Mouse (Mus musculus) midbrain, embryonic 14.5 days (tissue): ENCODE results near the gene Zfp626. TPM values are rescaled to one million over a fixed set of nuclear protein-coding genes. Genes with fewer than 3 reads are reported as not detected.
"Not testable (repeated sequence)": the region's sequence is repeated elsewhere in the genome, so short reads cannot be mapped to it uniquely, and the experiment has no call there.

ENCODE experiments used
- ATAC-seq: fragments of 200-750 bp; cut with Nextera tagmentation; 2 replicates; pipeline ENCODE4 v1.8.0; 2017; ENCODE audit warnings: moderate number of reproducible peaks, moderate library complexity; ENCODE audit not compliant: low FRiP score, low TSS enrichment
- DNase-seq: peaks from one replicate; pipeline ENCODE4 v3.0.0-alpha.2; 2015
- H3K27ac ChIP-seq: fragments of 300-500 bp; sonication (generic); replicated peaks from 2 replicates; pipeline ENCODE4 v1.5.1; 2014; ENCODE audit warnings: mild to moderate bottlenecking, low read depth, low read length, moderate library complexity
- H3K27me3 ChIP-seq: fragments of 300-500 bp; sonication (generic); 2 replicates; pipeline ENCODE4 v1.6.1; 2014; ENCODE audit warnings: low read length, control low read depth, mixed read lengths; ENCODE audit not compliant: control insufficient read depth, insufficient read depth
- H3K36me3 ChIP-seq: fragments of 300-500 bp; sonication (generic); 2 replicates; pipeline ENCODE4 v1.6.1; 2014; ENCODE audit warnings: low read length, control low read depth; ENCODE audit not compliant: control insufficient read depth, insufficient read depth
- H3K4me1 ChIP-seq: fragments of 300-500 bp; sonication (generic); 2 replicates; pipeline ENCODE4 v1.6.1; 2014; ENCODE audit warnings: mild to moderate bottlenecking, antibody characterized with exemption, low read length, control low read depth; ENCODE audit not compliant: control insufficient read depth, insufficient read depth
- H3K4me2 ChIP-seq: fragments of 300-500 bp; sonication (generic); 2 replicates; pipeline ENCODE4 v1.6.1; 2014; ENCODE audit warnings: mild to moderate bottlenecking, low read length, moderate library complexity
- H3K4me3 ChIP-seq: fragments of 300-500 bp; sonication (generic); replicated peaks from 2 replicates; pipeline ENCODE4 v1.5.1; 2014; ENCODE audit warnings: low read depth, low read length
- H3K9ac ChIP-seq: fragments of 300-500 bp; sonication (generic); replicated peaks from 2 replicates; pipeline ENCODE4 v1.6.1; 2014; ENCODE audit warnings: mild to moderate bottlenecking, low read length, moderate library complexity
- H3K9me3 ChIP-seq: fragments of 300-500 bp; sonication (generic); 2 replicates; pipeline ENCODE4 v1.6.1; 2016; ENCODE audit warnings: low read length, control low read depth, mixed read lengths; ENCODE audit not compliant: control insufficient read depth
- WGBS: fragments of 180-500 bp; shearing (Covaris S2); extraction: QIAGEN DNeasy Blood & Tissue Kit; methylation state at CpG from one replicate; pipeline ENCODE4 v1.1.7; 2014; 5-methylcytosine and 5-hydroxymethylcytosine counted together
- polyA plus RNA-seq: library from polyadenylated mRNA; unstranded; fragments of >200 nt; fragmentation: Nextera tagmentation; extraction: Ambion mirVana; gene quantifications from 2 replicates; pipeline ENCODE4 v1.2.1, GENCODE M21; 2014

The Zfp626 gene
- polyA plus RNA-seq, result 2.4 and 2.6 TPM in 2 replicates

GRCm38 (mm10) chr7:27806896-27807295 lies at the start of gene Zfp626:
TSS of gene Zfp626 (plus strand) at chr7:27807196.
- not testable (repeated sequence) for H3K4me2 ChIP-seq

GRCm38 (mm10) chr7:27765176-27765886 lies 41.7 kb upstream of the Zfp626 start:
- Histone ChIP-seq H3K27ac (no peak overlapping the region), H3K4me1 (peaks cover 3% of the 10 kb centered on the region; the same call in 1 of the 2 replicates), H3K4me2 (peak overlapping the region; percentile 43), H3K9ac (0 out of 2 replicates have a peak overlapping the region, but pooled peaks have one; percentile 7), H3K9me3 (no peaks in the 10 kb centered on the region), H3K27me3 (no peaks in the 10 kb centered on the region), H3K4me3 (no peak overlapping the region; the same call in 1 of the 2 replicates), H3K36me3 (no peaks in the 10 kb centered on the region)
- WGBS, result 10% methylated on average over 17 of the region's 17 CpGs
- ATAC-seq, result no peak
- no peak for DNase-seq

More at GRCm38 (mm10) chr7:27806896-27807295, at the start of gene Zfp626:
- H3K9ac ChIP-seq, H3K4me3 ChIP-seq, H3K27ac ChIP-seq, H3K9me3 ChIP-seq, H3K27me3 ChIP-seq, DNase-seq, ATAC-seq, H3K4me1 ChIP-seq: not testable (repeated sequence)
- 90% methylated on average over 2 of the region's 3 CpGs for WGBS
- H3K36me3 ChIP-seq, result peaks cover 35% of the 10 kb centered on the region

- no peak for ATAC-seq
- Histone ChIP-seq H3K4me2 (no peak overlapping the region), H3K4me3 (no peak overlapping the region), H3K27ac (no peak overlapping the region), H3K4me1 (no peaks in the 10 kb centered on the region), H3K36me3 (no peaks in the 10 kb centered on the region), H3K9me3 (peaks cover 19% of the 10 kb centered on the region), H3K27me3 (no peaks in the 10 kb centered on the region), H3K9ac (no peak overlapping the region)
- WGBS, result 87% methylated on average over 5 of the region's 5 CpGs
- no peak for DNase-seq
Observed at GRCm38 (mm10) chr7:27789306-27789705, 17.7 kb upstream of the Zfp626 start.

GRCm38 (mm10) chr7:27793865-27794264 lies 13.1 kb upstream of the Zfp626 start:
- not testable (repeated sequence) for H3K27ac ChIP-seq, H3K27me3 ChIP-seq, ATAC-seq, H3K9me3 ChIP-seq, H3K4me2 ChIP-seq, H3K36me3 ChIP-seq, H3K9ac ChIP-seq, DNase-seq, H3K4me1 ChIP-seq, H3K4me3 ChIP-seq
- WGBS, result 66% methylated on average over 2 of the region's 3 CpGs

- no peaks in the 10 kb centered on the region for H3K4me1 ChIP-seq
- H3K9ac ChIP-seq, result no peak overlapping the region
- H3K4me3 ChIP-seq, result no peak overlapping the region
- H3K4me2 ChIP-seq, result no peak overlapping the region
- ATAC-seq (no peak), DNase-seq (no peak)
- no peaks in the 10 kb centered on the region for H3K27me3 ChIP-seq
- no peak overlapping the region for H3K27ac ChIP-seq
- no peaks in the 10 kb centered on the region for H3K36me3 ChIP-seq
- 0 out of 2 replicates have a peak, but pooled peaks cover under 1% of the 10 kb centered on the region for H3K9me3 ChIP-seq
Observed at GRCm38 (mm10) chr7:27794566-27794965, 12.4 kb upstream of the Zfp626 start.

GRCm38 (mm10) chr7:27797906-27798811 lies 8.8 kb upstream of the Zfp626 start:
- Histone ChIP-seq H3K27me3 (no peaks in the 10 kb centered on the region), H3K9ac (no peak overlapping the region), H3K4me3 (no peak overlapping the region), H3K9me3 (no peaks in the 10 kb centered on the region), H3K27ac (peak overlapping the region; percentile 21; the same call in 1 of the 2 replicates), H3K4me1 (no peaks in the 10 kb centered on the region), H3K36me3 (no peaks in the 10 kb centered on the region), H3K4me2 (peak overlapping the region; percentile 20)
- peak; percentile 67; the same call in 1 of the 2 replicates for ATAC-seq
- peak; percentile 74 for DNase-seq
- WGBS, result 21% methylated on average over 8 of the region's 8 CpGs

GRCm38 (mm10) chr7:27801137-27801536 lies 5.9 kb upstream of the Zfp626 start:
- peak; percentile 45 for DNase-seq
- Histone ChIP-seq H3K27me3 (no peaks in the 10 kb centered on the region), H3K36me3 (no peaks in the 10 kb centered on the region), H3K9me3 (no peaks in the 10 kb centered on the region), H3K9ac (no peak overlapping the region), H3K4me1 (peaks cover 6% of the 10 kb centered on the region; the same call in 1 of the 2 replicates), H3K27ac (no peak overlapping the region), H3K4me2 (no peak overlapping the region), H3K4me3 (no peak overlapping the region)
- no peak for ATAC-seq
- 48% methylated on average over 2 of the region's 2 CpGs for WGBS

- Histone ChIP-seq H3K27me3 (no peaks in the 10 kb centered on the region), H3K36me3 (peaks cover 3% of the 10 kb centered on the region; the same call in 1 of the 2 replicates), H3K4me2 (no peak overlapping the region), H3K9ac (no peak overlapping the region), H3K9me3 (no peaks in the 10 kb centered on the region), H3K27ac (no peak overlapping the region), H3K4me3 (no peak overlapping the region), H3K4me1 (peaks cover 6% of the 10 kb centered on the region; the same call in 1 of the 2 replicates)
- WGBS, result 75% methylated on average over 5 of the region's 5 CpGs
- DNase-seq (no peak), ATAC-seq (no peak)
Observed at GRCm38 (mm10) chr7:27802986-27803385, 4.0 kb upstream of the Zfp626 start.
